Mouse (Mus musculus) liver, postnatal 0 days (tissue): Measurements from ENCODE around the gene Fthl17c. TPM values are rescaled to one million over a fixed set of nuclear protein-coding genes. Genes with fewer than 3 reads are reported as not detected.
"Not testable (repeated sequence)": the region's sequence is repeated elsewhere in the genome, so short reads cannot be mapped to it uniquely, and the experiment has no call there.

Experiments used
- ATAC-seq: fragments of 200-750 bp; cut with Nextera tagmentation; 2 replicates; pipeline ENCODE4 v1.8.0; 2017; ENCODE audit warnings: mild to moderate bottlenecking, moderate library complexity
- DNase-seq: peaks from one replicate; pipeline ENCODE4 v3.0.0-alpha.2; 2016
- H3K27ac ChIP-seq: fragments of 300-500 bp; sonication (generic); 2 replicates; pipeline ENCODE4 v1.5.1; 2014; ENCODE audit warnings: antibody characterized with exemption, moderate library complexity, mild to moderate bottlenecking, low read depth
- H3K27me3 ChIP-seq: fragments of 300-500 bp; sonication (generic); 2 replicates; pipeline ENCODE4 v1.6.1; 2014; ENCODE audit warnings: low read length, control low read depth, mixed read lengths; ENCODE audit not compliant: insufficient read depth
- H3K36me3 ChIP-seq: fragments of 300-500 bp; sonication (generic); replicated peaks from 2 replicates; pipeline ENCODE4 v1.6.1; 2014; ENCODE audit warnings: mild to moderate bottlenecking, control low read depth, low read length, moderate library complexity, mixed read lengths; ENCODE audit not compliant: insufficient read depth
- H3K4me1 ChIP-seq: fragments of 300-500 bp; sonication (generic); 2 replicates; pipeline ENCODE4 v1.6.1; 2014; ENCODE audit warnings: antibody characterized with exemption, mild to moderate bottlenecking, control low read depth; ENCODE audit not compliant: insufficient read depth
- H3K4me2 ChIP-seq: fragments of 300-500 bp; sonication (generic); 2 replicates; pipeline ENCODE4 v1.6.1; 2014; ENCODE audit warnings: low read depth, mild to moderate bottlenecking, low read length, moderate library complexity, mixed read lengths
- H3K4me3 ChIP-seq: fragments of 300-500 bp; sonication (generic); 2 replicates; pipeline ENCODE4 v1.5.1; 2014; ENCODE audit warnings: low read depth, low read length
- H3K9ac ChIP-seq: fragments of 300-500 bp; sonication (generic); replicated peaks from 2 replicates; pipeline ENCODE4 v1.6.1; 2014; ENCODE audit warnings: mild to moderate bottlenecking, moderate library complexity
- H3K9me3 ChIP-seq: fragments of 300-500 bp; sonication (generic); 2 replicates; pipeline ENCODE4 v1.6.1; 2016; ENCODE audit warnings: mild to moderate bottlenecking, control low read depth, low read length, mixed read lengths
- CTCF ChIP-seq: sonication (generic); IDR thresholded peaks from 2 replicates; pipeline ENCODE4 v1.5.1; 2016; ENCODE audit warnings: antibody characterized with exemption, low read depth
- EP300 ChIP-seq: IDR thresholded peaks from 2 replicates; pipeline ENCODE4 v1.6.1; 2016; ENCODE audit warnings: antibody characterized with exemption, low read depth, mild to moderate bottlenecking
- WGBS: fragments of 180-500 bp; shearing (Covaris S2); extraction: QIAGEN DNeasy Blood & Tissue Kit; methylation state at CpG from one replicate; pipeline ENCODE4 v1.1.7; 2014; ENCODE audit not compliant: insufficient replicate concordance; 5-methylcytosine and 5-hydroxymethylcytosine counted together
- polyA plus RNA-seq: library from polyadenylated mRNA; unstranded; fragments of >200 nt; fragmentation: Nextera tagmentation; extraction: Ambion mirVana; gene quantifications from 2 replicates; pipeline ENCODE4 v1.2.1, GENCODE M21; 2015

Gene Fthl17c
- polyA plus RNA-seq: not detected in 2 replicates

- ATAC-seq, DNase-seq, H3K4me2 ChIP-seq, H3K9ac ChIP-seq, H3K27me3 ChIP-seq, H3K4me3 ChIP-seq, H3K9me3 ChIP-seq, H3K36me3 ChIP-seq, H3K4me1 ChIP-seq, H3K27ac ChIP-seq: not testable (repeated sequence)
- no CpG with 5 or more reads among the region's 11 CpGs for WGBS
Measured at GRCm38 (mm10) chrX:8976459-8976858, at the start of gene Fthl17c. Fthl17c (minus strand) TSS chrX:8976559.

- Histone ChIP-seq H3K4me1 (no peaks in the 10 kb centered on the region), H3K36me3 (no peaks in the 10 kb centered on the region), H3K4me2 (no peak overlapping the region), H3K27ac (no peak overlapping the region), H3K27me3 (no peaks in the 10 kb centered on the region), H3K9ac (no peak overlapping the region), H3K4me3 (no peak overlapping the region), H3K9me3 (no peaks in the 10 kb centered on the region)
- no peak for ATAC-seq
- TF ChIP-seq CTCF: no peak
- no peak for TF ChIP-seq EP300
- WGBS: 46% methylated on average over 10 of the region's 10 CpGs
- DNase-seq: no peak
Measured at GRCm38 (mm10) chrX:9019481-9019880, 43.1 kb upstream of the Fthl17c start.

GRCm38 (mm10) chrX:9016079-9016478 lies 39.7 kb upstream of the Fthl17c start:
- H3K27ac ChIP-seq: no peak overlapping the region
- no peaks in the 10 kb centered on the region for H3K27me3 ChIP-seq
- H3K4me3 ChIP-seq: no peak overlapping the region
- TF ChIP-seq EP300 (no peak), CTCF (no peak)
- H3K4me2 ChIP-seq: no peak overlapping the region
- 54% methylated on average over 1 of the region's 1 CpGs for WGBS
- no peaks in the 10 kb centered on the region for H3K9me3 ChIP-seq
- H3K4me1 ChIP-seq: no peaks in the 10 kb centered on the region
- H3K36me3 ChIP-seq: no peaks in the 10 kb centered on the region
- no peak overlapping the region for H3K9ac ChIP-seq
- ATAC-seq: no peak
- no peak for DNase-seq

- DNase-seq, H3K4me2 ChIP-seq, H3K27ac ChIP-seq, ATAC-seq, H3K4me3 ChIP-seq, H3K9ac ChIP-seq, H3K4me1 ChIP-seq, H3K27me3 ChIP-seq, H3K36me3 ChIP-seq, H3K9me3 ChIP-seq: not testable (repeated sequence)
- WGBS: no CpG with 5 or more reads among the region's 9 CpGs
Measured at GRCm38 (mm10) chrX:8986655-8987054, 10.3 kb upstream of the Fthl17c start, which contains the start of gene Fthl17d. Fthl17d (minus strand) TSS chrX:8986755.

- 39% methylated on average over 4 of the region's 4 CpGs for WGBS
- not testable (repeated sequence) for ATAC-seq, DNase-seq
Measured at GRCm38 (mm10) chrX:8964618-8965017, 11.7 kb downstream of the Fthl17c start.

GRCm38 (mm10) chrX:8962875-8963274 lies 13.5 kb downstream of the Fthl17c start, which contains the start of gene Fthl17b:
Fthl17b (minus strand) TSS chrX:8962975.
- not testable (repeated sequence) for H3K9me3 ChIP-seq, ATAC-seq, DNase-seq, H3K27ac ChIP-seq, H3K36me3 ChIP-seq, H3K4me3 ChIP-seq, H3K27me3 ChIP-seq, H3K9ac ChIP-seq, H3K4me2 ChIP-seq, H3K4me1 ChIP-seq
- 80% methylated on average over 2 of the region's 11 CpGs for WGBS

More at GRCm38 (mm10) chrX:8964618-8965017, 11.7 kb downstream of the Fthl17c start:
- H3K4me1 ChIP-seq, H3K9ac ChIP-seq, H3K4me2 ChIP-seq, H3K9me3 ChIP-seq, H3K27ac ChIP-seq, H3K36me3 ChIP-seq, H3K27me3 ChIP-seq, H3K4me3 ChIP-seq: not testable (repeated sequence)
- TF ChIP-seq CTCF: 0 out of 2 replicates have a peak, but pooled peaks have one; percentile 14

- H3K9me3 ChIP-seq, H3K4me2 ChIP-seq, ATAC-seq, H3K9ac ChIP-seq, H3K36me3 ChIP-seq, H3K4me1 ChIP-seq, H3K27ac ChIP-seq, H3K4me3 ChIP-seq, H3K27me3 ChIP-seq: not testable (repeated sequence)
- peak; percentile 71 for TF ChIP-seq CTCF
- peak; percentile 61 for DNase-seq
- 23% methylated on average over 6 of the region's 7 CpGs for WGBS
Measured at GRCm38 (mm10) chrX:8948130-8948805, 28.1 kb downstream of the Fthl17c start.
